Mouse (Mus musculus): ENCODE measurements at regions not wholly inside any gene's neighbourhood (a gene's known extent, or its start where the extent isn't known, plus 50 kb on each side); places are given as distances from the start of the nearest gene placed in this dataset.
A peak's percentile ranks its signal among the peaks of the same experiment; 100 is the strongest.

- DNase-seq, result no peak
Observed at GRCm38 (mm10) chr2:128502676-128503075, 88.3 kb upstream of the Spdye4c start.

DNA sequence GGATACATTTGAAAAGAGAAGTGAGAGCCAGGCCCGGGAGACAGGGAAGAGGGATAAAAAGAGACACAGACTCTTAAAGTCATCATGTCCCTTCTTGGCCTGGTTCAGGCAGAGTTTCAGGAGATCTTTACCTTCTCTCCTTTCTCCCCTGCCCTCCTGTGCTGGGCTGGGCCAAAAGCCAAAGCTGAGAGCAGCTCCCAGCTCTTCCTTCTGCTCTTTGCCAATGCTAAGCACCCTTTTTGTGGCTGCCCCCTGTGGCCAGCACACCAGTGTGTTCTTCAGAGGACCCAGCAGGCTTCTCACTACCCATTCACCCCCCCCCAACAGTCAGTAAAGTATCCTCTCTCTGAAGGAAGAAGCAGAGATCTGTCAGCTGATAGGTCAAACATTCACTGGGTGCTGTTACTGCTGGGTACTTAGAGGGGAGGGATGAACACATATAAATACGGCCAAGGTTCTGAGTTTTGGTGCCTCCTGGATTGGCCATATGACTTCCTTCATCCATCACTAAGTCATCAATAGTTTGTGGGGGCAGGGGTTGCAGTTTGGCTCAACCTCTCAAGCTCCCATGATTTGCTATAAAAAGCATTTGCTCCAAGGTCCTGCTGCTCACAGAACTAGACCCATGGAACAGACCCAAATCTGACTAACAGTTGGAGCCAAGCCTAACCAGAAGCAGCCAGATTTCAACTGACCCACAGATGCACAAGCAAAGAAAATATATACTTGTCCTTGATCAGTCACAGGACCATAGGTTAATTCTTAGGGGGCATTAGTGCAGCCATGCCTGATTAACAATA is 87.7 kb upstream of the Spdye4c start:
- peak; percentile 92 for DNase-seq

- peak; percentile 99 for DNase-seq
Observed at GRCm38 (mm10) chr2:128507591-128508243, 83.3 kb upstream of the Spdye4c start.

DNA sequence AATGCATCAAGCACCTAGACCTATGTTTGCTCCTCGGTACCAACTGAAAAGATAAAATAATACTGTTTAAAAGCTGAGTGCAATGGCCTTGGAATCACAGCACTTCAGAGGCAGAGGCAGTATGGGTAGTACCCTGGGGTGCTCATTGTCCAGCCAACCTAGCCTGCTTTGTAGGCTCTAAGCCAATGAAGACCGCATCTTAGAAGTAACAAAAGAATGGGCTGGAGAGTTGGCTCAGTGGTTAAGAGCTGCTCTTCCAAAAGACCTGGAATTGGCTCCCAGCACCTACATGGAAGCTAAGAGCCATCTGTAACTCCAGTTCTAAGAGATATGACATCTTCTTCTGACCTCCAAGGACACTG is 82.8 kb upstream of the Spdye4c start:
- no peak for DNase-seq

- DNase-seq, result no peak
Observed at GRCm38 (mm10) chr2:128511291-128511690, 79.7 kb upstream of the Spdye4c start.

DNA sequence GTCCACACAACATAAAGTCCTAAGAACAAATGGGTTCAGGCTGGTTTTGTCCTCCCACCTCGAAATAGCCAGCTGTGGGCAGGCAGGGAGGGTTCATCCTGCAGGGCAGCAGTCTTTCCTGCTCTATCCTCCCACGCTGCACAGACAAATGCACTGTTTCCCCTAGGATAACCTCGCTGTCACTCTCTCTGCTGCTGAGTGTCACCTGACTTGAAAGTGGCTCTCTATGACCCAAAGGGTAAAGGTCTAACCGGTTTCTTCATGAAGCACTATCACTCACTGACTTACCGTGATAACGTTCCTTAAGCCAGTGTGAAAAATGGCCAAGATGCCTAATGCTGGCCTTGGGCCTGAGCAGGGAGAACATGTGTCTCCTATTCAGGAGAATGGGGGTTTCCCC is 78.2 kb upstream of the Spdye4c start:
- no peak for DNase-seq

DNA sequence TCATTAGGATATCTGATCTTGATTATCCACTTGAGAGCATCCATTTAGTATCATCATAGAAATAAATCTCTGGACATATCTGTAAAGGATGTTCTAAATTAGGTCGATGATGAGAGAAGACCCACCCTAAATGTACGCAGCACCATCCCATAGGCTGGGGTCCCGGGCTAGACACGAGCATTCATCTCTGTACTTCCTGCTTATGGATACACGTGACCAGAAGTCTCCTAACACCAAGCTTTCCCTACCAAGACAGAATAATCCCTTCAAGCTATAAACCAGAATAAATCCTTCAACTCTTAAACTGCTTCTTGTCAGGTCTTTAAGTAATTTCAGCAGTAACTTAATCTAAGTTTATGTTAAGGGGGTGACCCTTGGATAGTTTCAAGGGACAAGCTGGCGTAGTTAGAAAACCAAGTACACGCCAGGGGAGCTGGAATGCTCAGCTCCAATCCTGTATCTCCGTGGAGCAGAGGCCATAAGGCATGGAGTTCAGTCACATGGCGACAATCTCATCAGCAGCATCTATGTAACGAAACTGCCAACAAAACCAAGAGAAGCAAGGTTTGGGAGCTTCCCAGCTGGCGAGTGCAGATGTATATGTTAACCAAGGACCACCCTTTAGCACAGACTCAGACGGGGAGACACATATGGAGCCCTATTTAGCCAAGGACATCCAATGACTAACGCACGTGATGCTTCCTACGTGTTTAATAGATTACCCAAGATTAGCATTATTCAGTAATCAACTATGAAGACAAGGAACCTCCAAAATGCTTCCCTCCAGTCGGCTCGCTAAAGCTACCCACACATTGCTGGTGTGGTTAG is 76.3 kb upstream of the Spdye4c start:
- DNase-seq, result no peak

- no peak for DNase-seq
Observed at GRCm38 (mm10) chr2:128515701-128516100, 75.3 kb upstream of the Spdye4c start.

GRCm38 (mm10) chr2:128516694-128517093 is 74.3 kb upstream of the Spdye4c start:
- peak; percentile 87 for DNase-seq

DNA sequence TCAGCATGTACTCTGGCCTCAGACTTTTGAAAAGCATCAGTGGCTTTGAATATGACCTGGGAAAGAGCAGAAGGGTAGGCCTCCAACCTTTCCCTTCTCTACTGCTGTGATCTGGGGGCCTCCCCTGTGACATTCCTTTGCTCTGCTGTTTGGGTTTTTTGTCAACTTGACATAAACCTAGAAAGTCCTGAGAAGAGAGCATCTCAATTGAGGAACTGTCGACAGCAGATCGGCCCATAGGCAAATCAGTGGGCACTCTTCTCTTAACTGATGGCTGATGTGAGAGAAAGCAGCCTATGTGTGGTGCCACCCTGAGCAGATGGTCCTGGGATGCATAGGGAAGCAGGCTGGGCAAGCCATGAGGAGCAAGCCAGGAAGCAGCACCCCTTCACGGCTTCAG is 72.9 kb upstream of the Spdye4c start:
- DNase-seq, result no peak

GRCm38 (mm10) chr2:128521701-128522443 is 69.1 kb upstream of the Spdye4c start:
- DNase-seq, result no peak

DNA sequence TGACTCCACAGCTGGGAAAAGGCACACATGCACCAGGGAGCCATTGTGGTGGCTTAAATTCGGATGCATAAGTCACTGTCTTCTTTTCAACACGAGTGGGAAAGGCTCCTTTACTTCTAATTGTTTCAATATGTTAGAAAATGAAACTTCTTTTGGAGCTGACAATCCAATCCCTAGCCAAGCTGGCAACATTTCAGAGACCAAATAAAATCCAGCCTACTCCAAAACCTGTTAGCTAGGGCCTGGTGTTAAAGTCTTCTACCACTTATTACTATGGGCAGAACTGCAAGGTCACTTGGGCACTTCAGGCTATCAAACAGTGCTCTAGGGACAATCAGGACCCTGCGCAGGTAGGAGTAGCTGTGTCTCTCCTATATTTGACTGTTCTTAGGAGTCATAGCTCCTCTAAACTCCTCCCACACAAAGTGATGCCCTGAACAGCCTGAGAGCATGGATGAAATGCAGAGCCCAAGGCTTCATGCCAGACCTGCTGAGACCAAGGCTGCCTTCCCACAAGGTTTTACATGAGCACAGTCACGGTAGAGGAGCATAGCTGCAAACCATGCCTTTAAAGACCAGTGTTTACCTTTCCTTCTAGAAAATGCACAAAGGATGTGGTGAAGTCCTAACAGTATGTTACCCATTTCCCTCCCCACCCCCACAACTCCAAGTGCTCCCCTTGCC is 67.4 kb upstream of the Spdye4c start:
- no peak for DNase-seq

GRCm38 (mm10) chr2:128526100-128526499 is 64.9 kb upstream of the Spdye4c start:
- DNase-seq, result no peak

GRCm38 (mm10) chr2:128526883-128527344 is 64.1 kb upstream of the Spdye4c start:
- no peak for DNase-seq

- no peak for DNase-seq
Observed at GRCm38 (mm10) chr2:128536294-128536693, 54.7 kb upstream of the Spdye4c start.

- DNase-seq, result peak; percentile 73
Observed at GRCm38 (mm10) chr2:128537425-128537824, 53.6 kb upstream of the Spdye4c start.

GRCm38 (mm10) chr2:128538736-128539135 is 52.3 kb upstream of the Spdye4c start:
- no peak for DNase-seq
